Mouse (Mus musculus) lung, adult 18-20 months (tissue): ENCODE data around the gene Galnt4.

Source experiments
- DNase-seq, 2 experiments: peaks; one replicate each; pipeline ENCODE4 v3.0.0; 2022; ENCODE audit warnings: mixed read lengths in 2 of 2

The Galnt4 gene

DNA sequence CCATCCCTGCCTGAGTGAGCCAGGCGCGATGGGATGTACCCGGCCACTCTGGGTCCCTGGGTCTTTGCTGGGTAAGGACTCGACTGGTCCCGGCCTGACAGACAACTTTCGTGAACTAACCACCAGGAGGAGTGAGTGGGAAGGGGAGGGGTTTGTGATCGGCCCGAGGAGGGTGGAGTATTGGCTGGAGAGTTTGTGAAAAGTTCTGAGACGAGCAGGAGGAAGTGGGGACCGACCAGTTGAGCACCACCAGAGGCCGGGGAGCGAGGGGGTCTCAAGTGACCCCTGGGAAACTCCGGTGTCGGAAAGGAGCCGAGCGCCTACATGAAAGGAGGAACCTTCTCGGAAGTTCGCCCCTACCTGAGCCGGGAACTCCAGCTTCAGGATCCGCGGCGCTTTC lies at the start of gene Galnt4:
Gene Galnt4 (plus strand): TSS at position 196 of the 400 bp plus-strand sequence.
- peak; percentile 91 to 93 for DNase-seq

DNA sequence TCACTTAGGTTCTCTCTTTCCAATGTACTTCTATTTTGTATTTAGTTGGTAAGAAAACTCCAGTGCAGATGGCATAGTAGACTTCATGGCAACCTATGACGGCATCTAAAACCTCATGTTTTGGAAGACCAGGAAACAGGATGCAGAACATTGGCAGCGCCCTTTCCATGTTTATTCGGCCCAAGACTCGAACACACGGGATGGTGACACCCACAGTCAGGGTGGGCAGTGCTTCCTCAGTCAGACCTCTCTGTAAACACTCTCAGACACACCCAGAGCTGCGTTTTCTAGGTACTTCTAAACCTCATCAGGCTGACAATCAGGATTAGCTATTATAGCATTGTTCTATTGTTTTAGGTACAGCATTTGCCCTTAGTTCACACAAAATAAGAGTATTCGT lies 47.4 kb upstream of the Galnt4 start:
- peak; percentile 31 to 70 for DNase-seq

DNA sequence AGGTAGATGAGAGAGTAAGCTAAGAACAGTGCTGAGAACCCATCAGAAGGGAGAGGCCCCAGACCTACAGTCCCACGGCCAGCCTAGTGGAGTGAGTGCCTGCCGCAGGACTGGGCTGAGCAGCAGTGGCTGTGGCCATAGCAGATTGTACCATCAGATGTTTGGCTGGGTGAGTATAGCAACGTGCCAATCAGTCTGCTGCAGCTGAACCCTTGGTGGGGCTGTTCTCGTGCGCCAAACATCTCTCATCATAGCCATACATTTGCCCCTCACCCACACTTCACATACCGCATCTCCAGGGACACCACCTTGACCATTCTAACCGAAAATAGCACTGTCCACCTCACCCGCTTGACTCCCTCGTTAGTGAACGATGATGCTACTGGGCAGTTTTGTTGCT lies 46.5 kb upstream of the Galnt4 start:
- DNase-seq = no peak

DNA sequence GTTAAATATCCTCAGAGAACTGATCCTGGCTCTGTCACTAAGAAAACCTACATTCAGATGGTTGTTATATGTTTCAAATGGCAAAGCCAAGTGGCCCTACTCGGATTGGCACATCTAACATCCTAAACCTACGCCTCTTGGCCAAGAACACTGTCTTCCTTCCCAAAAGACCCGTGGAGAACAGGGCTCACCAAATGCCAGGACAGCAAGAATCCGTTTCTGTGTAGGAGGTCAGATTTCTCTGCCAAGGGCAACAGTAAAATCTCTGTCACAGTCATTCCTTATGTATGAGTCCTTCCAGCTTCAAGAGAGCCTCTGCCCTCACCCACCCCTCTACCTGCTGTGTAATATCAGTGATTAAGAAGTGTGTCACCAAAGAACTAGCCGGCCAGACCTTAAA lies 45.4 kb upstream of the Galnt4 start:
- no peak for DNase-seq

DNA sequence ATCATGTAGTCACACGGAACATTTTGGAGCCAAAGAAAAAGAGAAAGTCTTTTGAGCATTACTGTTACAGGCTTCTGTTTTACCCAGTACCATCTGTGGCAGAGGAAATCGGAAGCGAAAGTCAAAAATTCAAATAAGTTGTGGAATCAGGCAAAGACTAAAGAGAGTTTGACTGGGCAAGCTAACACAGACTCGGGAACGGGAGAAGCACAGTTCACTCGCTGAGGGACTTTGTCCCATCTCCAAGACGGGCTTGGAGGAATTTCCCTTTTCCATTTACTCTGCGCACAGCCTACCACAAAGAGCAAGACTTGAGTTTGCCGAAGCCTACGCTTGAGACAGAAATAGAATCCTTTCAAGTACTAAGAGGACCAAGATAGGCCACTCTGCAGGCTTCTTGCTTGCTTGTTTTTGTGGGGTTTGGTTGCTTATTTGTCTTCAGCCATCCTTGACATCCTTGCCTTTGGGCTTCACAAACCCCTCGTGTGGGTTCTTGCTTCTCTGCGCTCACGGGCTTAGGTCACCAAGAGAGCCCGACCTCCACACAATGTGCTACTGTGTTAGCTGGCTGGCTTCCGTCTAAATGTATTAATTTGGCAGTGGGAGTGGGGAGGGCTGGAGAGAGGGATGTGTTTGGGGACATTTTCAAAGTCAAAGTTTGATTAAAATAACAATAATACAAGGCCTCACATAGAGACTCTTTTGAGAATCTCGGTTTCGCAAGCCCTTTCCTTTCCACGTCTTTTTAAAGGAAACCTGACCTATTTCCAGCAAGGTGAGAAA lies 31.7 kb upstream of the Galnt4 start:
- no peak for DNase-seq

DNA sequence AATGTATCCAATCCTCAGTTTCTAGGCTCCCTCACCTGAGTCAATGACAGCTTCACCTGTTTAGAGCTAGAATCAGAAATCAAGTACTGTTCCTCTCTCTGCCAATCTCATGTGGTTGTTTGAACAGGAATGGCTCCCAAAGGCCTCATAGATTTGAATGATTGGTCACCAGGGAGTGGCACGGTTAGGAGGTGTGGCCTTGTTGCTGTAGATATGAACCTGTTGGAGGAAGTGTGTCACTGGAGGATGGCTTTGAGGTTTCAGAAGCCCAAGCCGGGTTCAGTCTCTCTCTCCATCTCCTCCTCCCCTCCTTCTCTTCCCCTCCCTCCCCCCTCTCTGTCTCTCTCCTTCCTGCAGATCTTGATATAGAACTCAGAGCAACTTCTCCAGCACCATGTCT lies 29.3 kb upstream of the Galnt4 start:
- no peak for DNase-seq

DNA sequence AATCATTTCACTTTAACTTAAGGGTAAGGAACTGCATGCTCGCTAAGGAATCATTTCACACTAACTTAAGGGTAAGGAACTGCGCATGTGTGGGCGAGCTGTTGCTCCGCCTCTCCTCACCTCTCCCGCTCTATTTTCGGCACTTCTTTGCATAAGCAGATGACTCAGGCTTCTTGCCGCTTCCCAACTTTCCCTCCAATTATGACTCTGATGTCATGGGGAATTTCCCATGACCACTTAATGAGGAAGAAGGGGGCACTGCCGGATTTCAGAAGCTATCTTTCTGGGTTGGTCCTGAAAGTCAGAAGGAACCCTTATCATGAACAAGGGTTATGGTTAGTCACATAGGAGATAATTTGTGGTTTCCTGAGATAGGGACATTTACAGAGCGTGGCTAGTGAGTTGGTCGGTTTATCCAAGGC lies 26.4 kb upstream of the Galnt4 start:
- DNase-seq = peak in 1 of 2 experiments; percentile 26

DNA sequence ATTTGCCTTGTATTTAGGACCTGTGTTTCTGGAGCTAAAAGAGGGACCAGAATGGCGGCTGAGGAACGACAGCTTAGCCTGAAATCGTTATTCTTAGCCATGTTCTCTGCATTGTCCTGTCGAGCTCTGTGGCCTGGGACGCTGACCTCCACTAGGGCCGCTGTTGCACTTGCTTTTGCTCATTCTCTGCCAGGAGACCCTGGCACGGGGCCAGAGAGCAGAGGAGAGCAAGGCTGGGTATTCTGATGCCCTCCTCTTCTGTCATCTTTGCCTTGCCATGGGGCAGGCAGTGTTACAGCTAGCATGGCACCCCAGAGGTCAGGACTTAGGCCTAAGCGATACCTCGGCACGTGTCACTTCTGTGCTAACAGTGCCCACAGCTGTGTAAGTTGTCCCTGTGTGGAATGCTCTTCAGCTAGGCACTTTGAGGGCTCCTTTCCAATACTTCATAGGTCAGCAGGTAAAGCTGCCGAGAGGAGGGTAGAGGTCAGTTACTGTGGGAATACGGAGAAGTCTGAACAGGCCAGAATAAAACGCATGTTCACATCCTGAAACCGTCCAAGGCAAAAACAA lies 24.4 kb upstream of the Galnt4 start:
- peak; percentile 35 to 59 for DNase-seq

DNA sequence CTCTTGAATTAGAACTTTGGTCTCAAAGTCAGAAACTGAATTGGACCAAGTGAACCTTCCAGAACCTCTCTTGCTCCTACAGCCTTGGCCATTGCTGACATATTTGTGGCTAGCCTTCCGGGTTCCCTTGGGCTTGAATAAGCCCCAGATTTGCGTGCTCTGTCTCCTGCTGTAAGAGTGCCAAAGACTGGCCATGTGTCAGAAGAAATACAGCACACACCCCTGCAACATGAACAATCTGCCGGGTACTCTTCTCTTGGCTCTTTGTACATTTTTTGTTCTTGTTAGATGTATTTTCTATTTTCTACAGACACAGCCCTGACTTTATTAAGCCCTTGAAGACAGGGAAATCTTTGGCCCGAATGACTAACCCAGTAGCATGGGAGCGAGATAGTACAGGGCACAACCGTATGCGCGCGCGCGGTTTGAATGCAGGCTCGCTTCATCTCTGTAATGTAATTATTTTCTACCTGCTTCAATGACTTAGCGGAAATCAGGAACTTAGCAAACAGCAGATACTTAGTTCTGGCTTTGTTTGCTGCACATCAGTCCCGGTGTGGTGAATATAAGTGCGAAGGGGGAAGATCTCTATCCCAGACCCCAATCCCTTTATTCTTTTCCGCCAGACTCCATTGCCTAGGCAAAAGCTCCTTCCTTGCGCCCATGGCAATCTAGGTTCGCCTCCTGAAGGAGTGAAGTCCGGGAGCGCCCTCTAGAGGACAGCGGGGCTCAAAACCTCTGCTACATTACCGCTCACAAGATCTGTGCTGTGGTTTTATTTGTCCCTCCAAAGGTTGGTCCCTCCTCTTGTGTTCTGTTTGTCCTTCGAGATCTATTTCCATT lies 23.3 kb upstream of the Galnt4 start:
- peak; percentile 85 to 88 for DNase-seq

DNA sequence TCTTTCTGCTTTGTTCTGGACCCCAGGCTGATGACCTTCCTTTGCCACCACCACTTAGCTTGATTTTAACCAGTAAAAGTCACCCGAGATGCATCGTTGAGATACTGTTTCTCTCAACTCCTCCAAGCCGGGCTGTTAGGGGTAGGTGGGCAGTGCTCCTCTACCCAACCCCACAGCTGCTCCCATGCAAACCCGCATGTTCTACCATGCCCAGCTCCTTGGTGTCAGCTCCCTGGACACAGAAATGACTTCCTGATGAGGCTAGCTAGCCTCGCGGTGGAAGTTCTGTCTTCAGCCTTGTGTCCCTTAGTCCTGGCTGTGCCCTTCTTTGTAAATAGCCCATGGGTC lies 22.7 kb upstream of the Galnt4 start:
- no peak for DNase-seq

DNA sequence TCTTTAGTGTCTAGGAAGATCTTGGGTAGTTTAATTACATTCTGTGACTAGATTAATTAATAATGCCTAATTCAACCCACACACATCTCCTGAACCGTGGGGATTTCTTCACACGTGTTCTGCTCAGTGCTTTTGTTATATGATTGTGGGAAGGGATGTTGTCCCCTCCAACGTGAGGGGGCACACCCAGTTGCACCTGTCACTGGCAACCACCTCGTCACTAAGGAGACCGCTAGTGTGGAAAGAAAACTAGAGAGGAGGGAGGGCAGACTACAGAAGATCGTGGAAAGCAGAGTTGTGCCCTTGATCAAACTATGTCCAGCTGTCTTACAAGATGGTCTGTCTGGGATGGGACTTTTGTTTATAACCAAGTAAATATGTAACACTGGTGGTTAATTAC lies 21.9 kb upstream of the Galnt4 start:
- no peak for DNase-seq

DNA sequence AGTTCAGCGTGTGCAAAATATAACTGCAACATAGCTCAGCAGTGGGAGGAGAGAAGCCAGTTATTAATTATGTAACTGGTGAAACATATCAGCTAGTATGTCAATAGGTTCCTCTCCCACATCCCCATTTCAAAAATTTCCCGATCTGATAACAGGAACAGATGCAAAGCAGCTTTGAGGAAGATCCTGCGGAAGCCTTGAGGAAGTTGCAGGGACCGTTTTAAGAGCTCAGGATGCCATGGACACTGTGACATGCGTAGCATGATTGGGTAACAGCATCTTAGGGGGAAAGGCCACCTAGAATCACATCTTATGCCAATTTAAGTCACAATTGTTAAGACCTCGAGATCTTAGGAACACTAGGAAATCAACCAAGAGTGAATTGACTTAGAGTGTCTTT lies 18.1 kb upstream of the Galnt4 start:
- no peak for DNase-seq

DNA sequence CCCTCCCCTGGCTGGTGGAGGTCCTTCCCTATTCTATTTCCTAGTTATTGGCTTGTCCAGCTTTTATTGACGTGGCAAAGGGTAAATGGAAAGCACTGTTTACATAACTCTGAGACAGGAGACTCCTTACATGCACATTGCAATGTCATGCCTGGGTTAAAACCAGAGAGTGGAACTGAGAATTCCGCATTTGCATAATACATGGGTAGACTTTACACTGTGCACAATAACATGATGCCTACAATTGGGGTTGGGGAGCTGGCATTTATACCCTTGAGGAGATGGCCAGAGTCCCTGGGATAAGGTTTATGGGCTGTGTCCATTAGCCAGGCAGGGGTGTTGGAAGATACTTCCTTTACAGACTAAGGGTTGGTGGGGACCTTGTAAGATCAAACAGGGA lies 14.6 kb upstream of the Galnt4 start:
- no peak for DNase-seq

DNA sequence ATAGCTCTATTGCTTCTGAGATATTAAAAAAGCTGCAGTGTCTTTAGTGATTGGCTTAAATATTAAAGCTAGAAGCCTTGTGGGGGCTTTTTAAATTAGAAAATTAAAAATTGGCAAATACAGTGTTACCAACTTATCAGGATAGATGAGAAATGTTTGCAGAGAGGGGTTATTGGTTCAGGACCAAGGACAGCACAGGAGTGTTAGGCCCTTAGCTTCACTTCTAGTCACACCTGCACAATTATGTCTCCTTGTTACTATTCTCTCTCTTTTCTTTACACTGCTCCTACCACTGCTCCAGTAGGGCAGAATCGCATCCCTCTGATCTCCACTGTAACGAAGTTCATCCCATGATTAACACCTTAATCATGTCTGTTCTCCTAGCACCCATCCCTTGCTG lies 12.8 kb upstream of the Galnt4 start:
- no peak for DNase-seq

DNA sequence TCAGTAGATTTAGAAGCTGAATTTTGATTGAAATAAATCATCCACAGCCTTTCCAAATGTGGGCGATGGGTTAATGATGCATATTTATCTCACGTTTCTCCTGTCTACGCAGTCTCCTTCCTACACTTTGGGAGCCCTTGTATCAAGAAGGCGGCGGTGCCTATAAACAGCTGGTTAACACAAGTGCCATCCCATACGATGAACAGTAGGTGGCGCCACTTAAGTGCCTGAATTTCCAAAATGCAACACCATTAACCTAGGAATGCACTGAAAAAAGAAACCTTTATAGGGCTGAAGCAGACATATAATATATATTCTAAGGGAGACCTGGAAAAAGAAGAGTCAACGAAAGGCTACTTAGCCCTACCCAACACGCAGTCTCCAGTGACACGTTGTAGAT lies 10.6 kb upstream of the Galnt4 start:
- DNase-seq = peak; percentile 31 to 58

DNA sequence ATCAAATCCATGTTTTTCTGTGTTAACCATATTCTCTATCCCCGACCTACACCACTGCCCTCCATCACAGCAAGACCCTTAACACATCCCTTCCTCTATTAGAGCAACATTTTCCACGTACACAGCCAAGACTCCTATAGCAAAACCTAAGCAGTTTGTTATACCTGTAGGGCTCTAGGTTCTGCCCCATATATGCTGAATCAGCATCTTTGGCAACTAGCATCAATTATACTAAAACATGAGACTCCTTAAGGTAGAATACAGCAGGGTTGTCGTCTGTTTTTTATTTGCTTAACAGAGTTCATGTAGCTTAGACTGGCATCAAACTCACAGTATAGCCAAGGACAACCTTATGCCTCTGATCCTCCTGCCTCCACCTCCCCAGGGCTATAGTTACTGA lies 2.4 kb upstream of the Galnt4 start:
- no peak for DNase-seq

DNA sequence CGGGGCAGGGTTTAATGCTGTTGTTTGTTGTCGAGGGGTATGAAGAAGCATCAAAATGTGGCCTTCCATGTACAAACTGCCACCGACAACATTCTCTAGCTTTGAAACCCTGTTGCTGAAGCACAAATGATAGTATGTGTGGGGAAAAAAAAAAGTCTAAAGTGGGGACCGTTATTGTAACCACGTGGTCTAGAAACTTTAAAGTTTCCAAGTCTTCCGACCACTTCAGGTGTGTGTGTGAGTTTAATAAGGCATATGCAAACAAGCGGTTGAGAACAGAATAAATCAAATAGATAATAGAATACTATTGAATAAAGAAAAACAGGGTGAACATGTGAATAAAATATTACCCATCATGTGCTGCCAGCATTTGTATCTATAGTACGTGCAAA lies 1.7 kb upstream of the Galnt4 start:
- no peak for DNase-seq

DNA sequence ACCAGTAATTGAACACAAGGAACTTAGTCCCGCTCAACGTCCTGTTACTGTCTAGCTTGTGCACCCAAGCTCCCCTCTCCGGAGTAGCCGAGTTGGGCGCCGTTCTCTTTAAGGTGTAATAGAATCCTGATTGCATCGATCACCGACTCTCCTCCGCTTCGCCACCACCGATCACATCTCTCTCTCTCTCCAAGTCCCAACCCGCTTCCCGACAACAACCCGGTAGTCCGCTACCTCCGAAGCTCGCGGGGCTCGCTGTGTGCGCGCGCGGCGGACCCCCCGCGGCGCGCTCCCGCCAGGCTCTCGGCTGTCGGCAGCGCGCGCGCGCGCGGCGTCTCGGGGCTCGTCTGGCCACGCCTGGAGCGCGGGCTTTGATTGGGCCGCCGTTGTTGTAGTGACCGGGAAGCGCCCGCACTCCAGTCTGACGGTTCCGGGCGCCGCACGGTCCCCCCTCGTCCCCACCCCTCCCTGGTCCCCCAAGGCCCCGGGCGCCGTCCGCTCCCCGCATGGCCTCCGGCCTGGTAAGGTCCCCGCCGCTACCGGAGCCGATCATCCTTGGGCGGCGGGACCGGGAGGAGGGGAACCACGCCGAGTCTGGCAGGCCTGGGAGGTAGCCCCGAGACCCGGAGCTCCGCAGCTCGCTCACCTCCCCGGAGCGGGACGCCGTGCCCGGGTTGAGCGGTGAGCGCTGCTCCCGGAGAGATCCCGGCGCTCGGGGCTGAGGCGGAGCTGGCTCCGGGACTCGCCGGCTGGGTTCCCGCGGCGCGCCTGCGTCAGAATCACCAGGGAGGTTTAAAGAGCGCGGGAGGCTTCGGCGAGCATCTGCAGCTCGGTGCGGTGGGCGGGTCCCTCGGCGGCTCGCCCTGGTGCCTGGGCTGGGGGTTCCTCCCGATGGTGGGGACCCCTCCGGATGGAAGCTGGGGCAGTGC lies 992 bp upstream of the Galnt4 start, which contains the start of gene Poc1b:
Gene Poc1b (plus strand): TSS at position 334 of the 929 bp plus-strand sequence.
- peak; percentile 83 to 84 for DNase-seq

DNA sequence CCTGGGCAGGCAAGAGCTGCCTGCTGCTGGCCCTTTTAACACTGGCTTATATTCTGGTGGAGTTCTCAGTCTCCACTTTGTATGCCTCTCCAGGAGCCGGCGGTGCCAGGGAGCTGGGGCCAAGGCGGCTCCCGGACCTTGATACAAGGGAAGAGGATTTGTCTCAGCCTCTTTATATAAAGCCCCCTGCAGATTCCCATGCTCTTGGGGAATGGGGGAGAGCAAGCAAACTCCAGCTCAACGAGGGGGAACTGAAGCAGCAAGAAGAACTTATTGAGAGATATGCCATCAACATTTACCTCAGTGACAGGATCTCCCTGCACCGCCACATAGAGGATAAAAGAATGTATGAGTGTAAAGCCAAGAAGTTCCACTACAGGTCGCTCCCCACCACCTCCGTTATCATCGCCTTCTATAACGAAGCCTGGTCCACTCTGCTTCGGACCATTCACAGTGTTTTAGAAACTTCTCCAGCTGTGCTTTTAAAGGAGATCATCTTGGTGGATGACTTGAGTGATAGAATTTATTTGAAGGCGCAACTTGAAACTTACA lies 548 bp downstream of the Galnt4 start:
- no peak for DNase-seq

DNA sequence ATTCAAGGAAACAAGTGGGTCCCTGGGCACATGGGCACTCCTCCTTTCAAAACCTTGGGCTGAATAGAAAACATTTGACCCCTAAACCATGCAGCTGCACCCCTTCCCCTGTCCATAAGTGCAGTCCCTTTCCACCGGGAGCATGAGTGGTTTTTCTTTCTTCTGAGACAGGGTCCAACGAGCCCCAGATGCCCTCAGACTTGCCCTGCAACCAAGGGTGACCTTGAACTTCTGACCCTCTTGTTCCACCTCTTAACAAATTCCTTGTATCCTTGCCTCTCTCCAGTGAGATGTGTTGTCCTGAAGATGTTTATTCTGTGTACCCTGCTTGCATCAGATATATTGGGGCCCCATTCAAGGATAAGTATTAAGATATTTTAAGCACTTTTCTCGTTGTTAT lies 5.6 kb downstream of the Galnt4 start:
- DNase-seq = no peak

DNA sequence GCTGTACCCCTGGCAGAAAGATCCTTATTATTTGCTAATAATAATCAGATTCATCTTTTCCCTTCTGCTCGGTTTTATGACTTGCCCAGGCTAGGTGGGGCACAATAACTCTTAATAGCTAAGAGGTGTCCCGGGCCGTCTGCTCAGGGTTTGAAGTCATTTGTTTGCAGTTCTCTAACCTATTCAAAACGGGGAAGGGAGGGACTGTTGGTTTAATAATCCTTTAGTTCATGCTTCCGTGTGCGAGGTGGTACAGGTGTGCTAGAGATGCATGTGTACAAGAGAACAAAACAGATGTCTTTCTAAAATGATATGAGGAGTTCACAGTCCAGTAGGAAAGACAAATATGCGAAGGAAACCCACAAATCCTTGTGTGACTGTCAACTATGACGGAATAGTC lies 6.3 kb downstream of the Galnt4 start:
- DNase-seq = no peak

DNA sequence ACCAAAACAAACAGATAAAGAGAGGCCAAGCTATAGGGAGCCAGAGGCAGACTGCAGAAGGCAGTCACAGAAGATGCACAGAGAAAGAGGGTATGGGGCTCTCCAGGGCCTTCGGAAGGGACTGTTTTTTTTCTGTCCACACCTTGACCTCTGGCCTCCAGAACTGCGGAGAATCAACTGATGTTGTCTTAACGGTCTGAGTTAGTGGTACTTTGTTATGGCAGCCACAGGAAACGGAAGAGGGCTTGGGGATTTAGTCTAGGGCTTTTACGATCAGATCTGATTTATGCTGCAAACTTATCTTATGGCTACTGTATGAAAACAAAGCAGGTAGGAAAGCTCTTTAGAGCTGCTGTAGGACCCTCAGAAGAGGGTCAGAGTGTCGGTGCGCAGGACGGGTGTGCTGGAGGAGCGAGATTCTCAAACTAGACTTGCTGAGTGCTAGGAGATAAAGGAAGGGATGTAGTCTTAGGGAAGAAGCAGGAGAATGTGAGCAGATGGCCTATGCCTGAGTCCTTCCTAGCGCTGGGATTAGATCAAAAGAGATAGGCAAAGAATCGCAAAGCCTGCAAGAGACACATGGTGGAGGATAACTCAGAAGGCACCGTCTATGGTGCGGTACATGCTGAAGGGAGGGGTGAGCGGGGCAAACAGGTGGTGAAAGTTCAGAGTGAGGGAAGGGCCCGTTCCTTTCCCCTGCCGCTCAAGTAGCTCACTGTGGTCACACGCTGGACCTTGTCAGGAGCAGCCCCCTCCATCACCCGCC lies 7.7 kb downstream of the Galnt4 start:
- DNase-seq = no peak
